In the genomic region with DNA sequence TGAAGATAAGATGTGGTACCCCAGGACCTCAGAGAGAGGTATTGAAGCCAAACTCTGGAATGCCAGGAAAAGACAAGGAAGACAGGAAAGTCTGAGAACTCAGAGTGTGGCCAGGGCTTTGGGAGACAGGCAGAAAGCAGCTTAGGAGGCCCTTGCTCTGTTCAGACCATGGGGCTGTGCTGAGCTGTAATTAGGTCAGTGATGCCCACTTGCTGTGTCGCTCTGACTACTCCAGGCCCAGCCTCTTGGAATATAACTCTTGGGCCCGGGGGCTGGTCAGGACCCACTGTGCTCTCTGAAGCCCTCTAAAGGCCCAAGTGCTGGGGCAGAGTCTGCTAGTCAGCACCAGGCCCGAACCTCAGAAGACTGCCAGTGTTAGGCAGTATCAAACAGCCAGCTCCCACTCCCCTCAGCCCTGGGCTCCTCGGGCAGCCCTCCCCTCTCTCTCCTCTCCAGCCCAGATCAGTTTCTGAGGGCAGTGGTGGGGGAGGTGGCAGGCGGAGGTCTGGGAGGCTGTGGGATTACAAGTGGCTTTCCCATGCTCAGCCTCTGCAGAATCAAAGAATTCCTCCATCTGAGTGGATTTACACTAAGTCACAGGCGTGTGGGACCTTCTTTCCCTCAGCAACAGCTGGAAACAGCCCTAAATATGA, we compare ENCODE assay signal across 10 mouse cellular contexts. TPM values are rescaled to one million over a fixed set of nuclear protein-coding genes. Genes with fewer than 3 reads are reported as not detected.
A peak's percentile ranks its signal among the peaks of the same experiment; 100 is the strongest.
DNase-seq lines count a peak whose midpoint lies in the region; ATAC-seq and TF ChIP-seq lines count a peak whose summit lies in the region.
"Had no signal": no experiment of that assay in that cellular context is flagged by ENCODE, and none has a peak within 500 bp of the region (broad histone marks: within the 10 kb centered on the region; RNA-seq: fewer than 3 reads in every experiment).

No protein-coding gene starts in this region.

- ATAC-seq in intestine, embryonic 14.5 days (replicated peaks; ENCODE audit: low FRiP score, low TSS enrichment, low read depth), result no peak
- ATAC-seq in intestine, postnatal 0 days, result no peak
- ATAC-seq in embryonic facial prominence, embryonic 15.5 days (ENCODE audit: insufficient number of reproducible peaks, low FRiP score, low TSS enrichment, low read depth), result 0 out of 2 replicates have a peak, but pooled peaks have one; percentile 21
- ATAC-seq in intestine, embryonic 15.5 days, result 0 out of 2 replicates have a peak, but pooled peaks have one; percentile 29
- no peak for ATAC-seq in neural tube, embryonic 14.5 days (ENCODE audit: low read depth)

- H3K4me1 ChIP-seq in intestine, embryonic 14.5 days (replicated peaks; ENCODE audit: control insufficient read depth, insufficient read depth, low read length), result peaks cover 37% of the 10 kb centered on the region
- H3K4me1 ChIP-seq in intestine, postnatal 0 days (replicated peaks; ENCODE audit: control insufficient read depth, insufficient read depth, low read length), result peaks cover 4% of the 10 kb centered on the region; the same call in 1 of the 2 replicates
- peaks cover 25% of the 10 kb centered on the region for H3K4me1 ChIP-seq in embryonic facial prominence, embryonic 15.5 days
- peaks cover 26% of the 10 kb centered on the region for H3K4me1 ChIP-seq in intestine, embryonic 15.5 days (replicated peaks)
- H3K4me1 ChIP-seq in neural tube, embryonic 14.5 days (ENCODE audit: control insufficient read depth, insufficient read depth, low read length), result peaks cover 41% of the 10 kb centered on the region

- H3K4me3 ChIP-seq in intestine, embryonic 14.5 days (ENCODE audit: low read depth, low read length), result no peak overlapping the region
- H3K4me3 ChIP-seq in intestine, postnatal 0 days (ENCODE audit: low read depth, low read length), result no peak overlapping the region
- no peak overlapping the region for H3K4me3 ChIP-seq in embryonic facial prominence, embryonic 15.5 days (replicated peaks)
- no peak overlapping the region for H3K4me3 ChIP-seq in intestine, embryonic 15.5 days (replicated peaks)
- H3K4me3 ChIP-seq in neural tube, embryonic 14.5 days (ENCODE audit: low read depth, low read length), result no peak overlapping the region
- H3K4me3 ChIP-seq: heart, embryonic 15.5 days; lung, embryonic 15.5 days had no signal

- DNase-seq in intestine, embryonic 14.5 days (ENCODE audit: low spot score), result no peak
- no peak for DNase-seq in cerebellum, adult 11 months
- DNase-seq in cerebellum, adult 9-10 months, result no peak
- no peak for DNase-seq in layer of hippocampus, postnatal 25 days (ENCODE audit: extremely low spot score in 1 of 2, low spot score in 1 of 2)

- H3K27me3 ChIP-seq in intestine, embryonic 14.5 days (replicated peaks; ENCODE audit: control insufficient read depth, insufficient read depth, low read length), result no peaks in the 10 kb centered on the region
- peaks cover 3% of the 10 kb centered on the region; the same call in 1 of the 2 replicates for H3K27me3 ChIP-seq in intestine, postnatal 0 days (replicated peaks; ENCODE audit: control insufficient read depth, insufficient read depth, low read length)
- H3K27me3 ChIP-seq in embryonic facial prominence, embryonic 15.5 days, result peaks cover 10% of the 10 kb centered on the region; the same call in 1 of the 2 replicates
- no peaks in the 10 kb centered on the region for H3K27me3 ChIP-seq in intestine, embryonic 15.5 days (replicated peaks)
- no peaks in the 10 kb centered on the region for H3K27me3 ChIP-seq in neural tube, embryonic 14.5 days (ENCODE audit: control insufficient read depth, insufficient read depth, low read length)
- H3K27me3 ChIP-seq: lung, embryonic 15.5 days had no signal

- TF ChIP-seq CTCF in intestine, postnatal 0 days (IDR thresholded peaks at IDR 0.05; ENCODE audit: low read depth), result no peak

- no peak overlapping the region for H3K4me2 ChIP-seq in intestine, embryonic 14.5 days (ENCODE audit: low read length)
- no peak overlapping the region for H3K4me2 ChIP-seq in intestine, postnatal 0 days (replicated peaks; ENCODE audit: low read depth)
- H3K4me2 ChIP-seq in embryonic facial prominence, embryonic 15.5 days (replicated peaks), result no peak overlapping the region
- H3K4me2 ChIP-seq in intestine, embryonic 15.5 days (replicated peaks), result no peak overlapping the region
- no peak overlapping the region for H3K4me2 ChIP-seq in neural tube, embryonic 14.5 days (ENCODE audit: low read depth, low read length)
- H3K4me2 ChIP-seq: heart, embryonic 15.5 days; lung, embryonic 15.5 days had no signal

- H3K9me3 ChIP-seq in intestine, embryonic 14.5 days (ENCODE audit: control insufficient read depth, low read length), result no peaks in the 10 kb centered on the region
- H3K9me3 ChIP-seq in intestine, postnatal 0 days (ENCODE audit: control insufficient read depth), result no peaks in the 10 kb centered on the region
- no peaks in the 10 kb centered on the region for H3K9me3 ChIP-seq in embryonic facial prominence, embryonic 15.5 days (replicated peaks)
- no peaks in the 10 kb centered on the region for H3K9me3 ChIP-seq in intestine, embryonic 15.5 days
- H3K9me3 ChIP-seq in neural tube, embryonic 14.5 days (ENCODE audit: control insufficient read depth, low read length), result no peaks in the 10 kb centered on the region
- H3K9me3 ChIP-seq: heart, embryonic 15.5 days; lung, embryonic 15.5 days had no signal

- 25% methylated on average over 6 of the region's 6 CpGs for WGBS in intestine, embryonic 14.5 days
- 47% methylated on average over 6 of the region's 6 CpGs for WGBS in intestine, postnatal 0 days
- WGBS in embryonic facial prominence, embryonic 15.5 days, result 26% methylated on average over 6 of the region's 6 CpGs
- 33% methylated on average over 6 of the region's 6 CpGs for WGBS in intestine, embryonic 15.5 days
- WGBS in neural tube, embryonic 14.5 days, result 23% methylated on average over 6 of the region's 6 CpGs

- H3K27ac ChIP-seq in intestine, embryonic 14.5 days (ENCODE audit: low read depth), result peak overlapping the region; percentile 51
- no peak overlapping the region for H3K27ac ChIP-seq in intestine, postnatal 0 days (ENCODE audit: low read depth, low read length)
- H3K27ac ChIP-seq in embryonic facial prominence, embryonic 15.5 days (replicated peaks), result no peak overlapping the region
- peak overlapping the region; percentile 49; the same call in 1 of the 2 replicates for H3K27ac ChIP-seq in intestine, embryonic 15.5 days
- H3K27ac ChIP-seq in neural tube, embryonic 14.5 days (ENCODE audit: low read depth, low read length), result peak overlapping the region; percentile 86
- H3K27ac ChIP-seq: heart, embryonic 15.5 days; lung, embryonic 15.5 days had no signal

- H3K36me3 ChIP-seq in intestine, embryonic 14.5 days (ENCODE audit: control insufficient read depth, insufficient read depth, low read length), result no peaks in the 10 kb centered on the region
- H3K36me3 ChIP-seq in intestine, postnatal 0 days (ENCODE audit: control insufficient read depth, insufficient read depth), result no peaks in the 10 kb centered on the region
- no peaks in the 10 kb centered on the region for H3K36me3 ChIP-seq in embryonic facial prominence, embryonic 15.5 days
- H3K36me3 ChIP-seq in intestine, embryonic 15.5 days, result no peaks in the 10 kb centered on the region
- no peaks in the 10 kb centered on the region for H3K36me3 ChIP-seq in neural tube, embryonic 14.5 days (ENCODE audit: control insufficient read depth, insufficient read depth, low read length)
- H3K36me3 ChIP-seq: heart, embryonic 15.5 days; lung, embryonic 15.5 days had no signal

- no peak overlapping the region for H3K9ac ChIP-seq in intestine, embryonic 14.5 days (ENCODE audit: low read length)
- H3K9ac ChIP-seq in intestine, postnatal 0 days (ENCODE audit: low read depth, low read length), result no peak overlapping the region
- H3K9ac ChIP-seq in embryonic facial prominence, embryonic 15.5 days, result no peak overlapping the region
- H3K9ac ChIP-seq in intestine, embryonic 15.5 days, result no peak overlapping the region
- H3K9ac ChIP-seq in neural tube, embryonic 14.5 days (replicated peaks; ENCODE audit: low read depth, low read length), result no peak overlapping the region
- H3K9ac ChIP-seq: heart, embryonic 15.5 days; lung, embryonic 15.5 days had no signal

RNA-seq across cellular contexts. Expression of a gene that starts 50.7 kb away (rescaled TPM):
- polyA plus RNA-seq in intestine, embryonic 14.5 days (2014; fragmentation: Nextera tagmentation; extraction: Ambion mirVana), result 38.0 and 48.0 TPM in 2 replicates
- polyA plus RNA-seq in intestine, postnatal 0 days (2015; fragmentation: Nextera tagmentation; extraction: Ambion mirVana), result 11.9 and 12.3 TPM in 2 replicates
- polyA plus RNA-seq in embryonic facial prominence, embryonic 15.5 days (2015; fragmentation: Nextera tagmentation; extraction: Ambion mirVana), result 45.6 and 48.4 TPM in 2 replicates
- 31.8 and 32.7 TPM in 2 replicates for polyA plus RNA-seq in intestine, embryonic 15.5 days (2015; fragmentation: Nextera tagmentation; extraction: Ambion mirVana)
- polyA plus RNA-seq in neural tube, embryonic 14.5 days (2014; fragmentation: Nextera tagmentation; extraction: Ambion mirVana), result 70.8 and 74.8 TPM in 2 replicates
- 10 to 100 TPM; 93.9 to 94.3 TPM for total RNA-seq in layer of hippocampus, postnatal 25 days (2021)

Comparison
In these comparisons a context has a peak if more than half of its experiments do, and no peak if none do; other contexts are left out.
1. ATAC-seq: peak in embryonic facial prominence, embryonic 15.5 days (single experiment) and intestine, embryonic 15.5 days (single experiment); none in intestine, embryonic 14.5 days (single experiment), intestine, postnatal 0 days (single experiment) and neural tube, embryonic 14.5 days (single experiment).
2. H3K27ac ChIP-seq: peak in intestine, embryonic 14.5 days (single experiment), intestine, embryonic 15.5 days (single experiment) and neural tube, embryonic 14.5 days (single experiment); none in intestine, postnatal 0 days (single experiment) and embryonic facial prominence, embryonic 15.5 days (single experiment).